Mouse (Mus musculus) ES-E14 (cell line): ENCODE measurements at regions not wholly inside any gene's neighbourhood (a gene's known extent, or its start where the extent isn't known, plus 50 kb on each side); places are given as distances from the start of the nearest gene placed in this dataset.

Experiments used
- DNase-seq: peaks from one replicate; pipeline ENCODE4 v3.0.0-alpha.2; 2013; ENCODE audit warnings: low read depth, low spot score
- H3K27ac ChIP-seq: 2 replicates; pipeline ENCODE4 v1.5.1; 2012; ENCODE audit warnings: low read depth, mild to moderate bottlenecking, low read length, moderate library complexity, mixed read lengths; ENCODE audit not compliant: poor library complexity, insufficient read depth, severe bottlenecking
- H3K36me3 ChIP-seq: 2 replicates; pipeline ENCODE4 v1.6.1; 2012; ENCODE audit warnings: mild to moderate bottlenecking, low read length, moderate library complexity, mixed read lengths; ENCODE audit not compliant: control insufficient read depth, poor library complexity, insufficient read depth, severe bottlenecking
- H3K4me1 ChIP-seq, 2 experiments: fragments of 150-350 bp in 1 of 2; sonication (generic) in 1 of 2; 2 replicates each; pipeline ENCODE4 v1.6.1; 2012; ENCODE audit warnings: low read length in 2 of 2, mild to moderate bottlenecking in 1 of 2, mixed read lengths in 1 of 2; ENCODE audit not compliant: control insufficient read depth in 2 of 2, insufficient read depth in 2 of 2, poor library complexity in 1 of 2
- H3K4me3 ChIP-seq, 2 experiments: fragments of 150-350 bp in 1 of 2; sonication (generic) in 1 of 2; 2 replicates each; pipeline ENCODE4 v1.5.1; 2012; ENCODE audit warnings: low read length in 2 of 2, low read depth in 1 of 2, mild to moderate bottlenecking in 1 of 2, mixed read lengths in 1 of 2; ENCODE audit not compliant: insufficient read depth in 1 of 2, poor library complexity in 1 of 2, severe bottlenecking in 1 of 2
- H3K9ac ChIP-seq: 2 replicates; pipeline ENCODE4 v1.6.1; 2012; ENCODE audit warnings: low read depth, mild to moderate bottlenecking, low read length, mixed read lengths; ENCODE audit not compliant: poor library complexity, insufficient read depth, severe bottlenecking
- H3K9me3 ChIP-seq: fragments of 150-350 bp; sonication (generic); 2 replicates; pipeline ENCODE4 v1.6.1; 2012; ENCODE audit warnings: low read depth, mild to moderate bottlenecking, low read length; ENCODE audit not compliant: control insufficient read depth, insufficient read depth
- CHD2 ChIP-seq: IDR thresholded peaks from 2 replicates; pipeline ENCODE4 v1.6.1; 2014; ENCODE audit warnings: mild to moderate bottlenecking, low read depth, low read length, inconsistent platforms
- HCFC1 ChIP-seq: IDR thresholded peaks from 2 replicates; pipeline ENCODE4 v1.6.1; 2012; ENCODE audit warnings: low read length, inconsistent platforms, borderline replicate concordance; ENCODE audit not compliant: insufficient read depth
- MAFK ChIP-seq: IDR thresholded peaks from 2 replicates; pipeline ENCODE4 v1.6.1; 2014; ENCODE audit warnings: mild to moderate bottlenecking, low read depth, low read length, inconsistent platforms; ENCODE audit not compliant: insufficient read depth
- ZC3H11A ChIP-seq: IDR thresholded peaks from 2 replicates; pipeline ENCODE4 v1.6.1; 2012; ENCODE audit warnings: low read depth, mild to moderate bottlenecking, inconsistent platforms, low read length, borderline replicate concordance
- ZNF384 ChIP-seq: IDR thresholded peaks from 2 replicates; pipeline ENCODE4 v1.6.1; 2012; ENCODE audit warnings: low read depth, low read length, inconsistent platforms
- in situ Hi-C, 2 experiments: fragments of 600-800 bp; cut with MboI; formaldehyde crosslinking; loops; one replicate each; pipeline ENCODE4 v1.15.1; 2025; ENCODE audit warnings: low sequenced_read_pairs in 2 of 2, inconsistent platforms in 1 of 2; ENCODE audit not compliant: unreplicated experiment in 2 of 2

DNA sequence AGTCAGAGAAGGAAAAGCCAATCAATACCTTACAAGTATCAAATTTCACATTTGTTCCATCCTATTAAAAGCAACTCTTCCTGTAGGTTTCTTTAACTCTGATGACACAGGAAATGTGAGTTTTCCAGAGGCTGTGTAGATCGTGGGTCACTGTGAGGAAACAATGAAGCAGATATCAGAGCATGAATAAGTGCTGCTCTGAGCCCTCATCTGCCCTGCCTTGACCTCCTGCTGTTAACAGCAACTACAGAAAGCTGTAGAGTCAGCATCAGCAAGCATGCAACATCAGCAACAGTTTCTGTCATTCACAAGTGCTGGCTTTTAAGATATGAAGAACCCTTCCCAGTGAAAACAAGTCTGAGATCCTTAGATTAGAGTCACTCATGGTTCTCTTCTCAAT lies 176.2 kb upstream of the A1bg start:
- in situ Hi-C loops: no loop called here
- DNase-seq: no peak
- Histone ChIP-seq H3K9ac (no peak overlapping the region), H3K36me3 (no peaks in the 10 kb centered on the region), H3K4me3 (no peak overlapping the region), H3K9me3 (no peaks in the 10 kb centered on the region), H3K4me1 (no peaks in the 10 kb centered on the region), H3K27ac (no peak overlapping the region)
- no peak for TF ChIP-seq ZNF384
- no peak for TF ChIP-seq ZC3H11A
- no peak for TF ChIP-seq MAFK
- TF ChIP-seq CHD2: no peak
- no peak for TF ChIP-seq HCFC1

DNA sequence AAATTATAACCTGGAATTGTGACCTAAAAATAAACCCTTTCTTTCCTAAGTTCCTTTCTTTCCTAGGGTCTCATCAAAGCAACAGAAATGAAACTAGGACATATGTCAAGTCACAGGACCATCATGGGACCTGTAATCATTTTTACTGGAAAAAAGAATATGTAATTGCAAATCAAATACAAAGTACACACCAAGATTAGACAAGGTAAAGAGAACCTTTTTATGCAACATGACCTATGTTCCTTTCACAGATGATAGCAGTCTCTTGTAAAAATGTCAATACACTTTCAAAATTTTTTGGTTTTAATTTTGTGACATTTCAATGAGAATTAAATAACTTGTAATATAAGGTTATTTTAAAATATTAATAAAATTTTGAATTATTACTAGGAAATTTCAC lies 175.7 kb upstream of the A1bg start:
- TF ChIP-seq ZC3H11A (no peak), ZNF384 (no peak), CHD2 (no peak), MAFK (no peak), HCFC1 (no peak)
- no peak for DNase-seq
- H3K9me3 ChIP-seq: no peaks in the 10 kb centered on the region
- no peak overlapping the region for H3K27ac ChIP-seq
- H3K9ac ChIP-seq: no peak overlapping the region
- in situ Hi-C loops: no loop called here
- no peaks in the 10 kb centered on the region for H3K36me3 ChIP-seq
- no peak overlapping the region for H3K4me3 ChIP-seq
- H3K4me1 ChIP-seq: no peaks in the 10 kb centered on the region

DNA sequence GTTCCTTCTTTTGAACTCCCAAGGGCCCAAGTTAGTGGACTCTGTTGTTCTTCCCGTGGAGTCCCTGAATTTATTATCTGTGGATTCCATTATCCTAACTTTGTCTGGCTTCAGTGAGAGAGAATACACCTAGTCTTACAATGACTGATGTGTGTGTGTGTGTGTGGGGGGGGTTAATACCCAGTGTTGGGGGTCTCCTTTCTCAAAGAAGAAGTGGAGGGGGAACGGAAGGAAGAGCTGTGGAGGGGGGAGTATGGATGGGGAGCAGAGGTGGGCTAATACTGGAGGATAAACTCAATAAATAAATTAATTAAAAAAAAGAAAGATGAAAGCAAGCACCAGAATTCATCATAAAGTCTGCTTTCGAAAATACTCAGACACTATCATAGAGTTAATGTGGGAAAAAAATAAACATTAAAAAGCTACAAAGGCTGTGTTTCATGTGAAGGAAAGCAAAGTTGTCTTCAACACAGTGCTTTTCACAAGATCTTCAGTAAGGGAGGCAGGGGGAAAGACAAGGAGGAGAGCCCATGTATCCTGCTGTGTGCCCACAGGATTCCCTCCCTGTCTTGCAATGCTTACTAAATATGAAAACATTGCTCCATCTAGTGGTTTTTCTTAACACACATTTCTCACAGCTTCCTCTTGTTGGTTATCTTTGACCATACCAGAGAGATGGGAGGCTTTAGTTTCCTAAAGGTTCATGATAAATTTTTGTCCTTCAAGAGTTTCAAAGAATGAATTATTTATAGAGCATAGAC lies 173.4 kb upstream of the A1bg start:
- no peak overlapping the region for H3K27ac ChIP-seq
- H3K4me3 ChIP-seq: no peak overlapping the region
- no peaks in the 10 kb centered on the region for H3K9me3 ChIP-seq
- no peaks in the 10 kb centered on the region for H3K36me3 ChIP-seq
- no peak overlapping the region for H3K9ac ChIP-seq
- in situ Hi-C loops: no loop called here
- TF ChIP-seq HCFC1 (no peak), ZC3H11A (no peak), CHD2 (no peak), MAFK (no peak), ZNF384 (no peak)
- no peak for DNase-seq
- no peaks in the 10 kb centered on the region for H3K4me1 ChIP-seq

DNA sequence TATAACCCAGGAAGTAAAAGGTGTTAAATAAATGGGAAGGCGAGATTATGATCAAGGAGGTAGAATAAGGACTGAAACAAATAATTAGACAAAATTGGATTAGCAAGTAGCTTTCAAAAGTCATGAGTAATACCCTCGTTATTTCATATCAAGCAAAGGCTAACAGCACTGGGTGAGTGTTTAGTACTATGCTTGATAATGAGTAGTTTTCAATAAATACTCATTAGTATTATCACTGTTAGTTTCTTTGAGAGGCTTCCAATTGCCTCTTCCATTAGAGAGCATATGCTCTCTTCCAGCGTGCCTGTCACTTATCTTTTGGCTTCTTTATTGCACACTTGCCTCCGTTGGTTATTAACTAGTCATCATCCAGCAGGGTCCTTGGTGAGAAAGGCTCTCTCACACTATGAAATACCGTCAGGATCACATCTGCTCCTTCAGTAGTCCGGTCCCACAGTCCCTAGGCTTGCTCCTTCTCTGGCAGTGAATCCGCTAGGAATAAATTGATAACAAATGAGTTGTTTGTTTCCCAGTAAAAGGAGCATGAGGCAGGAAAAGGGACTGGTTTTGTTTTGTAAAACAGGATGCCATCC lies 132.3 kb upstream of the A1bg start:
- Histone ChIP-seq H3K9ac (no peak overlapping the region), H3K9me3 (no peaks in the 10 kb centered on the region), H3K4me3 (no peak overlapping the region), H3K36me3 (no peaks in the 10 kb centered on the region), H3K27ac (no peak overlapping the region), H3K4me1 (no peaks in the 10 kb centered on the region)
- in situ Hi-C loops: no loop called here
- TF ChIP-seq MAFK (no peak), HCFC1 (no peak), CHD2 (no peak), ZNF384 (no peak), ZC3H11A (no peak)
- no peak for DNase-seq

DNA sequence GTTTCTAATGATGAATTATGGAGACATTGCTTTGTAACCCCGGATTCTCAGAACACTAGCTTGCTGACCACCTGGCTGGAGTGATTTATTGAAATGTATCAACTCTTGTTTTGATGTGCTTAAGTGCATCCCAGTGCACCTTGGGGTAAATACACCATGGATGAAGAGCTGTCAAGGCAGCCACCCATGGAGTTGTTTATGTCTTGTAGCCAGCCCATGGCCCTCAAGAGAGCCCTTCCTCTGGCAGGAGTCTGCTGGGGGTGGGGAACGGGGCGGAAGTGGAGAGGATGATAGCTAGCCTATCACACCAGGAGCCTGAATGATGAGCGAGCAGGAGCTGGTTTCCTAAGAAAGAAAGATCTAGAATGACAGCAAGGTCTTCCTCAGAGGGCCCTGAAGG lies 128.6 kb upstream of the A1bg start:
- H3K36me3 ChIP-seq: no peaks in the 10 kb centered on the region
- H3K9me3 ChIP-seq: no peaks in the 10 kb centered on the region
- in situ Hi-C loops: no loop called here
- no peak for DNase-seq
- TF ChIP-seq CHD2 (no peak), MAFK (no peak), ZNF384 (no peak), HCFC1 (no peak), ZC3H11A (no peak)
- no peak overlapping the region for H3K4me3 ChIP-seq
- H3K9ac ChIP-seq: no peak overlapping the region
- H3K4me1 ChIP-seq: no peaks in the 10 kb centered on the region
- no peak overlapping the region for H3K27ac ChIP-seq
